Mouse (Mus musculus) frontal cortex, postnatal 25 days (tissue): ENCODE data around the gene Zfp69.

Experiments used
- DNase-seq, 2 experiments: peaks; one replicate each; pipeline ENCODE4 v3.0.0; 2022; ENCODE audit warnings: low spot score in 2 of 2

Gene Zfp69

DNA sequence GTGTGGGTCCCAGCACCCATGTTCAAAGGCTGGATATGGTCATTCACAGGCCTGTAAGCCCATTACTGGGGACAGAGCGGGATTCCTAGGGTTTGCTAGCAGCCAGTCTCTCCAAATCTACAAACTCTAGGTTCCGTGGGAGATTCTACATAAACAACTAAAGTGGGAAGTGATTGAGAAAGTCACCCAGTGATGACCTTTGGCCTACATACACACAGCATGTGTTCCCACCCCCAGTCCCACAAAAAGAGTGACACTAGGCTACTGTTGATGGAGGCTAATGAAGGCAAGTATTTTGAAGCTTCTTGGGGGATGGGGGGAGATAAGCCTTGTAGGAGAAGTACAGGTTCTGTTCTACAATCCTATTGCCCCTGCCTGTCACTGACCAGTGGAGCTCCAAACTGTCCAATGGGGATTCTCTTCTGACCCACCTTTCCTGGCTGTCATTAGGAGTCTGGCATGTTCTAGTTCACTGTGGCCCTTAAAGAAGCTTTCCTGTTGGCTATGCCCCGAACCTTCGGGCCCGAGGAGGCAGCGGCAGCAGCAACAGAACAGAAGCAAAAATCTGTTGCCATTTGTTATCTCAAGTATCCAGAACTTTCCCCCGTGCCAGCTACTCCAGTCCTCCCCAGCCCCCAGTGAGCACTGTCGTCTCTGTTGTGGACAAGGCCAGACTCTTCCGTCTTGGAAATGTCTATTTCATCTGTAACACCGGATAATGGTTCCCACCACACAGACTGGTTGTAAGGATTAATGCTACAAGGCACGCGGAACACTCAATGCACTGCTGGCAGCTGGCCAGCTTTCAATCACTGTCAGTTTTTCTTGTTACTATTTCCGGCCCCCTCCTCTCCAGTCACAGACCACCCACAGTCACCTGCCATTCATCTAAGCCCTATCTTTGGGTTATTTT, 66.0 kb downstream of the Zfp69 start:
- DNase-seq = no peak

DNA sequence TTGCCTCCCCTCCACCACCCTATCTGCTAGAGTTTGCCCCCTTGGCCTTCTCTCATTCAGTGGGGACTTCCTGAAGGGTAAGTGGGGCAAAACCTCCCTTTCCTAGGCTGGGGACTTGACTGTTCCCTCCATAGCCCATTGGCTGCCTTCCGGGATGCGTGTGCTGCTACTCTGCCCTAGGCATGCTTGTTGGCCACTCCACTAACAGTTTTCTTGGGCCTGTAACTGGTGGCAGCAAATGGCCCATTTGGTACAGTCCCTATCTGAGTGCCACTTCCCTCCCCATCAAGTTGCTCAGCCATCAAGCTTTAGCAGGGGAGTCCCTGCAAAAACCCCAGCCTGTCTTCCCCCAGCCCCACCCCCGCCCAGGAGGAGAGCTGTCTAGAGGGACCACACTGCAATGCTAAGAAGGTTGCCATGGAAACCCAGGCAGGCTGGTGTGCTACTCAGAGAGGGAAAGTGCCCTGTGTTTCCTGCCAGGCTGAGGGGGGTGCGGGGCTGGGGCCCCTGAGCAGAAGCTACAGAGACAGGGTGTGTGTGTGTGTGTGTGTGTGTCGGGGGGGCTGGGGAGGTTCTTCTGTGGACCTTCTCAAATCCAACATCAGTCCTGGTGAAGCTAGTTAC, 69.4 kb downstream of the Zfp69 start:
- no peak for DNase-seq

DNA sequence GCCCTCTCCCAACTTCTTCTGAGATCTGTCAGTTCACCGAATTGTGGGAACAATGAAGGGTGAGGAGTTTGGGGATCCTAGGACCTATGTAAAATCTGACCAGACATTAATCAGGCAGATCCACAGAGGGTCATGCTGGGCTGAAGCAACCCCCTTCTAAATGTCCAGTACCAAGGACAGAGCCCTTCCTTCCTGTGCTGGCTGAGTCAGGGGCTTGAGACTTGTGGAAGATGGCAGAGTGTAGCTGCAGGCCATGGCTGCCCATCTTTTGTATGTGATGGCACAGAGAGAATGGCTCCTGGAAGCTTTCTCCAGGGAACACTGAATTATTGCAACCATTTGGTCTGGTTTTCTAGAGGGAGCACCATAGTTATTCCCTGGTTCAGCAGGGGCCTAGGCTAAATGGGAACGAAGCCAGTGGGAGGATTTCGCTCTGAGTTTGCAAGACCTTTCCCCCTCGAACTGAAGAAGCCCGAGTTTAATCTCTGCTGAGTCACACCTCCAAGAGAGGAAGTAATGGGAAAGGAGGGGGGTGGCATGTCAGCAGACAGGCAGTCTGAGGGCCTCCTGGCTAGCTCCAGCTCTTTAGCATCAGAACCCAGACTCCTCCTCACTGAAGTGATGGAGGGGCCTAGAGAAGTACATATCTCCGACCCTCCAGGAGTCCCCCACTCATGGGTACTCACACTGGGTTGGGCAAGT, 70.6 kb downstream of the Zfp69 start:
- DNase-seq = no peak
